Mouse (Mus musculus): ENCODE results near the gene Agtr1b. TPM values are rescaled to one million over a fixed set of nuclear protein-coding genes. Genes with fewer than 3 reads are reported as not detected.
A peak's percentile ranks its signal among the peaks of the same experiment; 100 is the strongest.

The Agtr1b gene
- polyA plus RNA-seq (2016; fragmentation: Nextera tagmentation; extraction: Ambion mirVana): 0.28 TPM in 1 of 2 replicates, not detected in the other

DNA sequence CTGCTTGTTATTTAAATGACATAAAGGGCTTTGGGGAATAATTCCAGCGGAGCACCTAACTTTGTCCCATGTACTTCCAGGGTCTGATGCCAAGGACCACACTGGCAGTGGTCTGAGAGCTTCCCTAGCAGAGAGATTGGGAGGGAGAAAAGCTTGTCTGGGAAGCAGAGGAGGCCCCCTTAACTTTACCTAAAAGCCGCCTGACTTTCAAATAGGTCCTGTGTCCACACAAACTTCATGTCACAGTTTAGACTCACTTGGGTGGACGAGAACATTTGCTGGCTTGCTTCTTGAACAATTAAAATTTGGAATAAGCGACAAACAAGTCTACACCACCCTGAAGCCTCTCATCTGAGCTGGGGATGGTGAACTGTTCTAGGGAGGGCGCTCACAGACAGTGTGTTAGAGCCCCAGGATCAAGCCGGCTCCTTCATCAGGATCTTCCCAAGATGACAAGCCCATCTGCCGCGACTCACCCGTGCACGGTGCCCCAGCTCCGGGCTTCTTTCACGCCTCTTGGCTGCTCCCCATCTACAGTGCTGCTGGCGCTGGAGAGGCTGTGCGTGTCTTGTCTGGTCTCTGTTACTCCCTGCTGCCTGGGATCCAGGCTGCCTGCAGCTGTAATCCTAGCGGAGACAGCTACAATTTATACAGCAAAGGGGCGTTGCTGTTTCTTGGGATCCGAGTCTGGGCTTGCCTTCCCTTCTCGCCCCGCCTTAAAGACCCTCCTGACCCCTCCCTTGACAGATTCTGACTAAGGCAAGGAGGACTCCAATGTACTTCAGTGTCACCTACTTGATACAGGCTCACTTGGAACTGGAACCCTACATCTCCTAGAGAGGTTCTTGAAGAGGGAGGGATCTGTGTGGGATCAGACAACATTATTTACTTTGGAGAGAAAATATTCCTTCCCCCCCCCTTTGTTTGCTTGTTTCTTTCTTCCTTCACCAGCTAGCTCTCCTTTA lies at the start of gene Agtr1b:
TSS of gene Agtr1b (minus strand) at position 620 of the 965 bp plus-strand sequence.
- Histone ChIP-seq H3K9ac (no peak within 1 kb of the TSS), H3K9me3 (replicated peaks) (no peaks in the 10 kb centered on the region), H3K4me3 (peak within 1 kb of the TSS; percentile 29), H3K36me3 (no peaks in the 10 kb centered on the region), H3K4me1 (replicated peaks) (0 out of 2 replicates have a peak, but pooled peaks cover 2% of the 10 kb centered on the region), H3K27me3 (replicated peaks) (no peaks in the 10 kb centered on the region), H3K27ac (ENCODE audit: poor library complexity, severe bottlenecking) (no peak within 1 kb of the TSS), H3K4me2 (peak within 1 kb of the TSS; percentile 78)
- WGBS: 12% methylated on average over 19 of the region's 19 CpGs
- no peak for ATAC-seq (ENCODE audit: insufficient number of reproducible peaks, low FRiP score)

DNA sequence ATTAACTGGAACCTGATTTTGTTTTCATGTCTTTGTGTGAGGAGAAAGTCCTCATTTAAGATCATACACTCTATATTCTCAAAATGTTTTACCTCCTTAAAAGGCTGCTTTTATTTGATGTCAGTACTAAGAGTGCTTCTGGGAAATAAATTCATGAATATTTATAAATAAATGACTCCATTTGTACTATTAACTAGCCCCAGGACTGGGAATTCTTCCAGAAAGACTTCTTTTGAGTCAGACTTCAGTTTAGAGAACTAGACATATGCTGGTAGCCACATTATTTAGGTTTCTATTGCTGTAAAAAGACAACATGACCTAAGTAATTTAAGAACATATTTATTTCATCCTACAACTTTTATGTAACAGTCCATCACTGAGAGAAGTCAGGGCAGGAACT lies 13.4 kb downstream of the Agtr1b start:
- no peak for ATAC-seq (ENCODE audit: insufficient number of reproducible peaks, low FRiP score)

DNA sequence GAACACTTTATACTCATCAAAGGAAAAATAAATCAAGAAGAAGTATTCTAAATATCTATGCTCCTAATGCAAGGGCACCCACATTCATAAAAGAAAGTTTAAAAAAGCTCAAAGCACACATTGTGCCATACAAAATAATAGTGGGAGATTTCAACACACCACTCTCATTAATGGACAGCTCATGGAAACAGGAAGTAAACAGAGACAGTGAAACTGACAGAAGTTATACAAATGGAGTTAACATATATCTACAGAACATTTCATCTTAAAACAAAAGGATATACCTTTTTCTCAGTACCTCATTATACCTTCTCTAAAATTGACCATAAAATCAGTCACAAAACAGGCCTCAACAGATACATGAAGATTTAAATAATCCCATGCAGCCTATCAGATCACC lies 18.8 kb downstream of the Agtr1b start:
- no peaks in the 10 kb centered on the region for H3K27me3 ChIP-seq (replicated peaks)
- no peaks in the 10 kb centered on the region for H3K36me3 ChIP-seq
- no peak overlapping the region for H3K4me2 ChIP-seq
- no peak for ATAC-seq (ENCODE audit: insufficient number of reproducible peaks, low FRiP score)
- no peak overlapping the region for H3K4me3 ChIP-seq
- no peak overlapping the region for H3K27ac ChIP-seq (ENCODE audit: poor library complexity, severe bottlenecking)
- H3K9ac ChIP-seq: no peak overlapping the region
- no peaks in the 10 kb centered on the region for H3K4me1 ChIP-seq (replicated peaks)
- no peaks in the 10 kb centered on the region; the same call in 1 of the 2 replicates for H3K9me3 ChIP-seq (replicated peaks)

More for the DNA sequence above, 13.4 kb downstream of the Agtr1b start:
- H3K9me3 ChIP-seq (replicated peaks): no peaks in the 10 kb centered on the region
- H3K27me3 ChIP-seq (replicated peaks): no peaks in the 10 kb centered on the region
- H3K4me1 ChIP-seq (replicated peaks): no peaks in the 10 kb centered on the region
- no peak overlapping the region for H3K9ac ChIP-seq
- H3K4me3 ChIP-seq: no peak overlapping the region
- no peak overlapping the region for H3K4me2 ChIP-seq
- no peak overlapping the region for H3K27ac ChIP-seq (ENCODE audit: poor library complexity, severe bottlenecking)
- H3K36me3 ChIP-seq: no peaks in the 10 kb centered on the region

DNA sequence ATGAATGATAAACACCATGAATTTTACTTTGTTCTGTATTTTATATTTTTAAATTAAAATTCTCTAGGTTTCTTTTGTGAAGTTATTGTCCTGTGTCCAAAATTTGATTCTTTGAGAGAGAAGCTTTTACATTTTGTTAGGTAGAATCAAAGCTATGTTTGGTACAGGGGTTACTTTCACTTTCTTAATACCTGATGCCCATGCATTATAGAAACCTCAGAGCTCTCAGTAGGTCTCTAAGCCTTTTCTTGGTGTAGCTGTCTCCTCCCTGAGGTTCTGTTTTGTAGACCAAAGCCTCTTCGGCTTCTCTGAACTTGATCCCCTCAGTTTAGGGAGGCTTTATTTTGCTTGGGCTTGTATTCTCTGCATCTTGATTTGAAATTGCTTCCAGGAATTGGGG lies 26.6 kb downstream of the Agtr1b start:
- H3K4me1 ChIP-seq (replicated peaks): no peaks in the 10 kb centered on the region
- no peaks in the 10 kb centered on the region for H3K27me3 ChIP-seq (replicated peaks)
- H3K9ac ChIP-seq: no peak overlapping the region
- no peak overlapping the region for H3K27ac ChIP-seq (ENCODE audit: poor library complexity, severe bottlenecking)
- no peak overlapping the region for H3K4me3 ChIP-seq
- WGBS: 84% methylated on average over 1 of the region's 1 CpGs
- no peaks in the 10 kb centered on the region; the same call in 1 of the 2 replicates for H3K9me3 ChIP-seq (replicated peaks)
- ATAC-seq (ENCODE audit: insufficient number of reproducible peaks, low FRiP score): no peak
- no peak overlapping the region for H3K4me2 ChIP-seq
- H3K36me3 ChIP-seq: no peaks in the 10 kb centered on the region

DNA sequence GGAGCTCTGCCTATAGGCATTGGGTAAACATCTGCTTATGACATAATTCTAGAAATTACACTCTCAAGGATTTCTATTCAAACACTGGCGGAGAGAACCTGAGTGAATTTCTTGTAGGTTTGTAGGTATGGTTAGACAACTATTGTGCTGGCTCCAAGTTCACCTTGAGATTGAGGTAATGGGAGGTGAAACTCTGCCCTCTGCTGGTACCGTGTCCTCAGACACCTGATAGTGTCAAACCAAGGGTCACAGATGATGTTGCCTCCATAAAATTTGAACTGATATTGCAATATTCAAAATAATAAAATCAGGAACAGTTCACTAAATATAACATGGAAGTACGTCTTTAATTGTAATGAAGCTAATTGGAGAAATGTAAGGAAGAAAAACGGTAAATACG lies 32.3 kb downstream of the Agtr1b start:
- no peak overlapping the region for H3K27ac ChIP-seq (ENCODE audit: poor library complexity, severe bottlenecking)
- no peak overlapping the region for H3K4me3 ChIP-seq
- no peak overlapping the region for H3K4me2 ChIP-seq
- no peaks in the 10 kb centered on the region for H3K36me3 ChIP-seq
- H3K9me3 ChIP-seq (replicated peaks): no peaks in the 10 kb centered on the region
- no peak for ATAC-seq (ENCODE audit: insufficient number of reproducible peaks, low FRiP score)
- no peak overlapping the region for H3K9ac ChIP-seq
- no peaks in the 10 kb centered on the region for H3K4me1 ChIP-seq (replicated peaks)
- no peaks in the 10 kb centered on the region for H3K27me3 ChIP-seq (replicated peaks)
- WGBS: 52% methylated on average over 5 of the region's 5 CpGs

DNA sequence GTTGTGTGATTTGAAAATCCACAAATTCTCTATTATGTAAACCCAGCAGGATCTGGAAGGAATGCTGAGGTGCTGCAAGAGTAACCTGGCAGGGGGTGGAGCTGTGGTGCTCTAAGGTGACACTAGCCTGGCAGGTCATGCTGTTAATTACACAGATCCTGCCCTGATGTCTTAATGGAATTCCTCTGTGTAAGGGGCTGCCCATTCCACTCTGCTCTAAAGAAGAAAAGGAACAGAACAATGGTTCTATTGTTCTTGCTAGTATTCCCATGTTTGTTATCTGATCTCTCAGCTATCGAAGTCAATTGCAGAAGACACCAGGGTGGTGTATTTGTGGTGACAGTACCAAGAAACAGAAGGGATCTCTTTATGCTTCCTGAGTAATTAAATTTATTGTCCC lies 49.7 kb downstream of the Agtr1b start:
- Histone ChIP-seq H3K9me3 (replicated peaks) (no peaks in the 10 kb centered on the region), H3K27me3 (replicated peaks) (no peaks in the 10 kb centered on the region), H3K9ac (no peak overlapping the region), H3K36me3 (no peaks in the 10 kb centered on the region), H3K4me2 (no peak overlapping the region), H3K27ac (ENCODE audit: poor library complexity, severe bottlenecking) (no peak overlapping the region), H3K4me1 (replicated peaks) (no peaks in the 10 kb centered on the region), H3K4me3 (no peak overlapping the region)
- WGBS: 50% methylated on average over 1 of the region's 1 CpGs
- no peak for ATAC-seq (ENCODE audit: insufficient number of reproducible peaks, low FRiP score)

DNA sequence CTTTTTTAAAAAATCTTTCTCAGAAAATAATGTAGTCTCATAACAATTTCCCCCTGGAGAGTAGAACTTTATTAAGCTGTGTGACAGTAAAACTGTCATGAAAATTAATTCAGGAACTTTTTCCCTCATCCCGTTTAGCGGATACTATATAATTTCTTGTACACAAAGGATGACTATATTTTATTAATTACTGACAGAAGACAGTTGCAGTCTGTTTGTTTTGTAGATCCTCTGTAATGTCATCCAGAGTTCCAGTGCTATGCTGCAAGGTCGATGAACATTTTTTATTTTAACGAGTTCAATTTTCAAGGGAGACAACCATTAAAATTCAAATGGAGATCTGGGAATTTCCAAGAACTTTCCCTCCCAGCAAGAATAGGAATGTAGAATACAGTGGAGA lies 57.8 kb downstream of the Agtr1b start:
- no peaks in the 10 kb centered on the region for H3K27me3 ChIP-seq (replicated peaks)
- no peaks in the 10 kb centered on the region for H3K9me3 ChIP-seq (replicated peaks)
- no peak overlapping the region for H3K4me2 ChIP-seq
- H3K4me3 ChIP-seq: no peak overlapping the region
- H3K4me1 ChIP-seq (replicated peaks): no peaks in the 10 kb centered on the region
- no peak overlapping the region for H3K9ac ChIP-seq
- H3K36me3 ChIP-seq: no peaks in the 10 kb centered on the region
- ATAC-seq (ENCODE audit: insufficient number of reproducible peaks, low FRiP score): no peak
- 89% methylated on average over 4 of the region's 4 CpGs for WGBS
- no peak overlapping the region for H3K27ac ChIP-seq (ENCODE audit: poor library complexity, severe bottlenecking)

DNA sequence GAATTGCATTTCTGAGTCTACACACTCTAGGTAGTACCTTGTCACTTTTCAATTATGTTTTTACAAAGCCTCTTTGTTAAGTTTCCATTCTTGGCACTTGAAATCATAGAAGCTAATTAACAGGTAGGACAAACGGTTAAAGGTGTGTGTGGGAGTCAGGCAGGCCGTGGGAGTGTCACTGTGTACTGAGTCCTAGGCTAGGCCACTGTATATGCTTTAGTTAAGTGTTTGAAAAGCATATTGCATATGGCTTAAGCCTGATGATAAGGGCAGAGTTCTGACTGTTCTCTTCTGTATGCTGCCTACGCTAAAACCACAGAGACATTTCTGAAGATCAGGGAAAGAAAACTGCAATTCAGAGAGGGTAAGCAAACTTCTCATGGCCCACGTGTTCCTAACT lies 59.7 kb downstream of the Agtr1b start:
- H3K9ac ChIP-seq: no peak overlapping the region
- no peak for ATAC-seq (ENCODE audit: insufficient number of reproducible peaks, low FRiP score)
- H3K36me3 ChIP-seq: no peaks in the 10 kb centered on the region
- H3K4me2 ChIP-seq: no peak overlapping the region
- no peaks in the 10 kb centered on the region for H3K4me1 ChIP-seq (replicated peaks)
- no peaks in the 10 kb centered on the region for H3K9me3 ChIP-seq (replicated peaks)
- H3K27ac ChIP-seq (ENCODE audit: poor library complexity, severe bottlenecking): no peak overlapping the region
- 79% methylated on average over 4 of the region's 4 CpGs for WGBS
- no peaks in the 10 kb centered on the region for H3K27me3 ChIP-seq (replicated peaks)
- H3K4me3 ChIP-seq: no peak overlapping the region

DNA sequence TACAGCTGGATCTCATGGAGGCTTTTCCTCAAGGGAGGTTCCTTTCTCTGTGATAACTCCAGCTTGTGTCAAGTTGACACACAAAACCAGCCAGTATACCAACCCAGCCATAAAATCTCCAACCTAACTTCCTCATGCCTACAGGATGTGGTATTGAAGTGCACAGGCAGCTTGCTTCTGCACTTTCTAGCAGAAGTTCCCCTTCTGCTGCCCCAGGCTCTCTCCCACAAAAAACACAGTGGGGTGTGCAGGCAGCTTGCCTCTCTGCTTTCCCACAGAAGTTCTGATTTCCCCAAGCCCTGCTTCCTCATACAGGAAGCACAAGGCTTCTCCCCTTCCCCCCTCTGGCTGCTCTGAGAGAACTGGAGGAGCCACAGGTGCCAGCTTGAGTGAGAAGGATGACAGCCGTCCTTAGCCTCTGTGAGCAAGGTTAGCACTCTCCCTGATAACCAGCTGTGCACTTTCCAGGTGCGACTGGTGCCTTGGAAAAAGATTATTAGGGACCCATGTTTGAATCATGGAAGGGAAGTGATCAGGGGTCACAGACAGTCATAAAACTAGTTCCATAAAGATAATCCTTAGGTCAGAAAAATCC lies 62.1 kb downstream of the Agtr1b start:
- Histone ChIP-seq H3K4me3 (no peak overlapping the region), H3K4me1 (replicated peaks) (no peaks in the 10 kb centered on the region), H3K9ac (no peak overlapping the region), H3K4me2 (no peak overlapping the region), H3K27ac (ENCODE audit: poor library complexity, severe bottlenecking) (no peak overlapping the region), H3K36me3 (no peaks in the 10 kb centered on the region), H3K9me3 (replicated peaks) (no peaks in the 10 kb centered on the region), H3K27me3 (replicated peaks) (no peaks in the 10 kb centered on the region)
- WGBS: 29% methylated on average over 2 of the region's 2 CpGs
- ATAC-seq (ENCODE audit: insufficient number of reproducible peaks, low FRiP score): no peak

DNA sequence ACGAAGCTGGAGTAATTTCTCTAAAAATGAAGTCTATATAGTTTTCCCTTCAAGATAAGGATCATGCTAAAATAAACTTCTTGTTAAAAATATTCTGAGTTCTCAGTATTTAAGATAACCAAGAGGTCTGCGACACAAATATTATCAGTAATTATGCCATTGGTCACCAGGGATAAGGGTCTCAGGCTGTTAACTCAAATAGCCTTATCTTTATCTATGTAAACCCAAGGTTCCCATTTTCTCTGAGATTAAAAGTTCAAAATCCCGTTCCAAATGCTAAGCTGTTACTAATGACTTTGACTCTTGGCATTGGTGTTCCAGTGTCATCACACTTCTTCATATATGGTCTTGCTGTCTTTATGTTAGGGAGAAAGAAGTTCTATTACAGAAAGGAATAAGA lies 71.4 kb downstream of the Agtr1b start:
- Histone ChIP-seq H3K4me1 (replicated peaks) (no peaks in the 10 kb centered on the region), H3K4me2 (no peak overlapping the region), H3K27me3 (replicated peaks) (no peaks in the 10 kb centered on the region), H3K4me3 (no peak overlapping the region), H3K36me3 (no peaks in the 10 kb centered on the region), H3K9ac (no peak overlapping the region), H3K9me3 (replicated peaks) (no peaks in the 10 kb centered on the region), H3K27ac (ENCODE audit: poor library complexity, severe bottlenecking) (no peak overlapping the region)
- ATAC-seq (ENCODE audit: insufficient number of reproducible peaks, low FRiP score): no peak
- WGBS: 32% methylated on average over 3 of the region's 3 CpGs

DNA sequence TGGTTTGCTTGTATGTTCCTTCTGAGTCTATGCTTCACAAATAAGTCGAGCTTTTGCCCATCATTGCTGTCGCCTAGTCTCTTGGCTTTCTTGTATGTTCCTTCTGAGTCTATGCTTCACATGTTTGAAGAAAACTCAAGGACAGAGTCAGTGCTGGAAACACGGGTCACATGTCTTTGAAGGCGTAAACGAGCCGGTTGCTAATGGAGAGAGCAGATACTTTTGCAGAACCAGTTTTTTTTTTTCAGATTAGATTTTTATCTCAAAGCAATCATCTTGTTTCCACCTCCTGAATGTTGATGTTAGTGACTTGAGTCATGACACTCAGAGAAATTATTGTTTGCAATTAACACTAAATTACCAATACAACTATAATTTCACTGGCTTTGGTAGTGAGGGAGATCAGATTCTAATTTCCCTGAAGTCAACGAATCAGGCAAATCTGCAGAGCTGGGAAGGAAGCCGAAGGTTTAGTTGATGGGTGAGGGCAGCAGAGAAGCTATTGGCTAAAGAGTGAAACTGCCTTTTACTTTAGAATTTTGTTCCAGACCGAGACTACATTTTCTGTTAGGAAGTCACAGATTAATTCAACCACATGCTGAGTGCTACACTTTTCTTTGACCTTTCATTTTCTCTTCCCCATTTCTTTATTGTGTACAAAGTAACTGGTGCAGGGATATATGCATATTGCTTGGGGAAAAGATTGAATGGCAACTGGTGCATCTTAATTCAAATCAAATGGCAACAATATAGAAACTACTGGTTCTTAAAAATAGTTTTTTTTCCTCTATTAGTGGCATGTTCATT lies 72.2 kb downstream of the Agtr1b start:
- Histone ChIP-seq H3K9ac (no peak overlapping the region), H3K9me3 (replicated peaks) (no peaks in the 10 kb centered on the region), H3K4me1 (replicated peaks) (no peaks in the 10 kb centered on the region), H3K36me3 (no peaks in the 10 kb centered on the region), H3K27ac (ENCODE audit: poor library complexity, severe bottlenecking) (no peak overlapping the region), H3K4me2 (no peak overlapping the region), H3K27me3 (replicated peaks) (no peaks in the 10 kb centered on the region), H3K4me3 (no peak overlapping the region)
- ATAC-seq (ENCODE audit: insufficient number of reproducible peaks, low FRiP score): no peak
- 79% methylated on average over 9 of the region's 9 CpGs for WGBS
